Mouse (Mus musculus) thymus, postnatal 36 days (tissue): ENCODE data around the gene Disp1.

Source experiments
- DNase-seq, 2 experiments: peaks; one replicate each; pipeline ENCODE4 v3.0.0; 2022; ENCODE audit warnings: mixed read lengths in 2 of 2

The Disp1 gene

DNA sequence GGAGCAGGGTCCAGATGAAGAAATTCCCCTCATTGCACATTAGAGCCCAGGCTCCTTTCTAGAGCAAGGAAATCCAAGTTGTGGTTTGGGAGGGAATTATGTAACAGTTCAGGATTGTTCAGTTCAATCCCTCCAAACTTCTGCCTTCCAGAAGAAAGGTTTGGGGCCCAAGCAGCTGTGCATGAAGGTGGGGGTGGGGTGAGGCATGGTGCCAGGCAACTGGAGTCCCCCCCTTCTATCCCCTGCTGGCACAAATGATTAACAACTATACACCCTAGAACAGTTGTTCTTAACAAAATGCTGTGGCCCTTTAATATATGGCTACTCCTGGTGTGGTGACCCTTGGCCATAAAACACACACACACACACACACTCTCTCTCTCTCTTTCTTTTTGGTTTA, 140.2 kb downstream of the Disp1 start:
- no peak for DNase-seq

DNA sequence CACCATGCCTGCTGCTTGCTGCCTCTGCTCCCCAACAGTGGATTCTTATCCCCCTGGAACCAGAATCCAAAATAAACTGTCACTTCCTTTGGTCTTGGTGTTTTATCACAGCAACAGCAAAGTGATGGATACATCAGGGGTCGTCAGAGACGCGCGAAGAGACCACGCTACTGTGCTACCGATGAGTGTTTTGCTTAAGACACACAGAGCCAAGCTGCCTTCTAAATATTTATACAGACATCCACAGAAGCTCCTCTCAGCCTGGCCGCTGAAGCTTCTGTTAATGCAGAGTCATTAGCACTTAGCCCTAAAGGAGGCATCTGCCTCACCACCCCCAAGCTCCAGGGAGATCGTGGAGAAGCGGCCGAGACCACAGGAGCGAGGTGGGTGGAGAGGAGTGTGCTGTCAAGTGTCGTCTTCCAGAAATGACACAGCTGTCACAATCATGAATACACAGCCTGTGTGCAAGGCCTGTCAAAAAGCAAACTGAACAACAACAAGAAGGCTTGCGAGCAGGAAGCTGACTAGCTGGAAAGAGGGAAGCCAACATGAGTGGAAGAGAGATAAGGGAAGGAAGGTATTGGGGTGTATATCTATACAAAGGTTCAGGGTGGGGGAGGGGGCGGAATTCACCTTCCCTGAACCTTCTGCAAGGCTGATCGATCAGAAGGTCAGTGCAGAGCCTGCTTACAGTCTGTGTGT, 146.1 kb downstream of the Disp1 start:
- DNase-seq: no peak

DNA sequence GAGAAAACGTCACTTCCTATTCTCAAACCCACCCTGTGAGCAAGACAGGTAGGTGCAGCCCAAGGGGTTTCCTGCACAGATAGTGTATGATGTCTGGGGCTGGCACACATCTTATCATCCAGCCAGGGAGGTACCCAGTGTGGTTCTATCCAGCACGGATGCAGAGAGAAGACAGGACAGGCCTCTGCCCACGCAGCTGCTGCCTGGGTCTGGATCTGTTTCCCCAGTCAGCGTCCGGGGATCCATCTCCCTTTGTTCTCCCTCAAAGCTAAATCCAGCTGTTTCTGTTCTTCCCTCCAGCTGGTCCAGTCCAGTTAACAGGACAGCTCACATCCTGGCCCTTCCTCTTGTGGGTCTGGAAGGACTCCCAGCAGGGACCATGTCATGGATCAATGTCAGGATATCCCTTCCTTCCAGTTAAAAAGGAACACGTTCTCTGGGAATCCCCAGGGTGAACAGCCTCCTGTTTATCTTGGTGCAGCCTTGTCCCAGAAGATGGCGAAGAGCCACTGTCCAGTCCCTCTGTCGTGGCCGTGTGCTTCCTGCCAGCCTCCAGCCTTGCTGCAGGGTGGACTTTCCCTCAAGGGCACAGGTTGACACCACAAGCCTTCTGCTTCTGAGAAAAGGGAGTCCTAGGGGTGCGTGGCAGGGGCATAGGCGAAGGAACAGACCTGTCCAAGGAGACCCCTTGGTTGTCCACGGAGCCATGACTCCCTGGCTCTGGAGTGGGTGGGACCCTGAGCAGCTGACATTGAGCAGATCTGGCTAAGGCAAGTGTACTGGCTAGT, 148.9 kb downstream of the Disp1 start:
- DNase-seq: no peak

DNA sequence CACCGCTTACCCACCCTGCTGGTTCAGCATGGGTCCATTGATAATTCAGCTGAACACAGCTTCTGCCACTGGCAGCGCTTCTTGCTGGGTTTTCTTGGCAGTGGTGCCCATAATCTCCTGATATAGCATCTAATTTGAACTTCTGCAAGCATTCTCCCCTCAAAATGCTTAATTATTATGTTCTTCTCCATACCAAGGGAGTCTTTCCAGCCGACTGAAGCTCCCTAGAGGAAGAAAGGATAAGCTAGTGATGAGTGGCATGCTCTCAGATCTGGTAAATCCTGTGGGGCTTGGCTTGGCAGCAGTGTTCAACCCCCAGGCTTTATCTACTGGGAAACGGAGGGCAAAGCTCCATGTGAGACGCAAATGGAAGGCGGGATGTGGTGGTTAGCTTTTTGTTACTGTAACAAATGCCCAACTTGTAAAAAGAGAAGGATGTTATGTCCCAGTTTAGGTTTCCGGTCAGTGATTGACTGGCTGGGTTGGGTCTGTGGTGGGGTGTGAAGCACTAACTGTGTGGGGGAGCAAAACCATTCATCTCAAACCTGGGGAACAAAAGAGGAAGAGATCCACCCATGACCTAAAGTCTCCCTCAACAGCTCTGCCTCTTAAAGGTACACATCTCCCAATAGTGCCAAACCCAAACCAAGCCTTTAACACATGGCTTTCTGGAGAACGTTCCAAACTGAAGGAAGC, 151.2 kb downstream of the Disp1 start:
- no peak for DNase-seq

- DNase-seq: no peak
Observed at GRCm38 (mm10) chr1:183067807-183068206, 153.5 kb downstream of the Disp1 start.

- no peak for DNase-seq
Observed at GRCm38 (mm10) chr1:183066981-183067380, 154.3 kb downstream of the Disp1 start.

GRCm38 (mm10) chr1:183060611-183061010, 160.7 kb downstream of the Disp1 start:
- no peak for DNase-seq

DNA sequence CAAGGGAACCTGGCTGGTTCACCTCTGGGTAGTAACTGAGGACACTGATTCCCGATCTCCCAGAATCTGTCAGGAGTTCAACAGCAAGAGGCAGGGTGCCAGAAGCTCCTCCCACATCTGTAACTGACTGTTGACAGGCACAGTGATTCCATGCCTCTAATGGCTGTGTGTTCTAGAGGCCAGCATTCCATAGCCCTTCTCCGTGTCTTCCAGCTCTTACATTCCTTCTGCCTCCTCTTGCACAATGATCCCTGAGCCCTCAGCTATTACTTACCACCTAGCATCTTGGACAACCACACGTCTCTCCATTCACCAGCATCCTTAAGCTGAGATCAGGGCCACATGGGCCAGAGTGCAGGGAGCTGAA, 165.1 kb downstream of the Disp1 start:
- DNase-seq: no peak

- DNase-seq: no peak
Observed at GRCm38 (mm10) chr1:183055608-183056288, 165.6 kb downstream of the Disp1 start.

- DNase-seq: no peak
Observed at GRCm38 (mm10) chr1:183052663-183053062, 168.7 kb downstream of the Disp1 start.

GRCm38 (mm10) chr1:183049295-183049694, 172.0 kb downstream of the Disp1 start:
- DNase-seq: no peak

DNA sequence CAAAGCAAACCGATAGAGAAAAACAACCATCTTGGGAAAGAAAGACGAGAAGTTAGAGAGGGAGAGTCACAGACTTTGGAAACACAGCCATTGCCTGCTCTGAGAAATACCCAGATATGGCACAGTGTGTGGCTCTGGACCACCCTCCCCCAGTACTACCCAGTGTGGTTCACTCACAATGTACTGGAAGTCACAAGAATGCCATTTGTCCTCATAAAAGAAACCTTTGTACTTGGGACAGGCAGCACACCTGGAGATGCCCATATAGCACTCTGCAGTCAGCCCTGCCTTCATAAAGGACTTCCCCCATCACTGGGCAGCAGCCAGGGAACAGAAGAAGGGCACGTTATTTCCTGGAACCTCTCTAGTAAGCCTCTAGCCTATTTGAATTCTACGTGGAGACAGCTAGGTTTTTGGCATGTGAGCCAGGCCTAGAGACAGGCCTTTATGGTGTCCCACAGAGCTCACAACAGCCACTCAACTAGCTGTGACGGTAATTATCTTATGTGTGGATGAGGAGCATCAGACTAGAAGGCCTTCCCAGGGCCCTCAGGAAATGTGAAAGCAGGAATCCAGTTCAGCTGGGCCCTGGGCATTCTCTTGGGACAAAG, 173.3 kb downstream of the Disp1 start:
- DNase-seq: no peak

DNA sequence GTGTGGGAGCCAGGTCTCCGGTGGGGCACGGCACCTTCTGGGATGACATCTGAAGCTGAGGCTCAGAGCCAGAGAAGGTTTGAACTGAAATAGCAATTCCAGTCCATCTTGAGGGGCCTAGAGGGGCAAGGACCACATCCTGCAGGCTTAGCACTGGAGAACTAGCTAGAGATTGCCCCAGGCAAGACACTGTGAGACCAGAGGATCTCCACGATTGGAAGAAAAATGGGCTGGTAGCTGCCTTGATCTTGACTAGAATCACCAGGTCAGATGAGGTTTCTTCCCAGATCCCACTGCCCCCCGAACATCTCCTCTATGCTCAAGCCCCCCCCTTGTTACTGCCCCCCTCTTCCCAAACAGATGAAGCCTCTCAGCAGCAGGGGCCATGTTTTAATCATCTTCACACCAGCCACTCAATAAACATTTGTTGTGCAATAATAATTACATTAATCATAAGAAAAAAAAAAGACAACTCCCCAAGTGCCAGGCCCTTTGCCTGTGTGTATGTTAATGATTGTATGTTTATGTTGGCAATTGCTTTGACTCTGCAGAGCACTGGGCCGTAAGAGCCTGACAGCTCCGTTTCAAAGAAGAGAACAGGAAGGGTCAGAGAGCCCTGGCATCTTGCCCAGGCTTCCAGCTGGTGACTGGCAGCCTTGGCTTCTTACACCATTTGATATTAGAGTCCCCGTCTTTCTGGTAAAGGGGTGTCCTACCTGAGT, 174.0 kb downstream of the Disp1 start:
- no peak for DNase-seq

DNA sequence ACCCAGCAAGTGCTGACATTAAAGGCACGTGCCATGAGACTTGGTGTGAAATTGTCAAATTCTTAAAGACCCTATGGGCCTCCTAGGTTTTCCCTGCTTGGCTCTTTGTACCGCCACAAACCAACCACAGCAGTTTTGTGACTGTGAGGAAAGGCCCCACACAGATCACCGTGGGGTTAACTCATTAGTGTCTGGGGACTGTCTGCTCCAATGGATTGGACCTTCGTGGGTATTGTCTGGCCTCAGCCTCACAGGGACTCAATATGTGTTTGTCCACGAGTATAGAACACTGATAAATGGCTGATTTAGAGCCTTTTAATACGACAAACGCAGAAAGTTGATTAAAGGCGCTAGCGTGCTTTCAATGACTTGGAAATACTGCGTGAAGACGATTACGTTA, 175.2 kb downstream of the Disp1 start:
- DNase-seq: no peak

DNA sequence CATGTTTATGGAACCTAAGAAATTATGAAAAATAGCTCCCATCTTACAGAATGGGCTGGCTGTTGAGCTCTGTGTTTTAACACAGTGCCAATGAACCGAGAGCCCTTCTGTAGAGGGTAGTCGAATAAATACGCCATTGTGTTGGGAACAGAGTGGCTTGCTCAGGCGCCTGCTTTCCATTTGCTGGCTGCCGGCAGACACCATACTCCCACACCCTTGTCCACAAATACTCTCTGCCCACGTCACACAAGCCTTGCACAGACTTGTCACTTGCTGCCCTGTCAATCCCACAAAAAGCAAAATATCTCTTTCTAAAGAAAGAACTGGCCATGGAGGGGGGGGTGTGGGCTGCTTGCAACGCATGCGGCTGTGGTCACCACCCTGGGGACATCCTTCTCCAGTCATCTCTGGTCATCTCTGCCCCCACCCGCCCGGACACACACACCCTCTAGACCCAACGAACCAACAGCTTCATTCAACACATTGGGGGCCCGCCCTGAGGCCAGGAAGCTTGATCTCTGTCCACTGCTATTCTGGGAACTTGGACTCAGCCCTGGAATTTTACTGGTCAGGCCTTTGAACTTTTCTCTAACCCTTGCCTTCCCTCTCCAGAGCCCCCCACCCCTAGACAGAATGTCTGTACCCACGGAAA, 178.0 kb downstream of the Disp1 start:
- no peak for DNase-seq

GRCm38 (mm10) chr1:183041703-183042102, 179.6 kb downstream of the Disp1 start:
- DNase-seq: no peak

DNA sequence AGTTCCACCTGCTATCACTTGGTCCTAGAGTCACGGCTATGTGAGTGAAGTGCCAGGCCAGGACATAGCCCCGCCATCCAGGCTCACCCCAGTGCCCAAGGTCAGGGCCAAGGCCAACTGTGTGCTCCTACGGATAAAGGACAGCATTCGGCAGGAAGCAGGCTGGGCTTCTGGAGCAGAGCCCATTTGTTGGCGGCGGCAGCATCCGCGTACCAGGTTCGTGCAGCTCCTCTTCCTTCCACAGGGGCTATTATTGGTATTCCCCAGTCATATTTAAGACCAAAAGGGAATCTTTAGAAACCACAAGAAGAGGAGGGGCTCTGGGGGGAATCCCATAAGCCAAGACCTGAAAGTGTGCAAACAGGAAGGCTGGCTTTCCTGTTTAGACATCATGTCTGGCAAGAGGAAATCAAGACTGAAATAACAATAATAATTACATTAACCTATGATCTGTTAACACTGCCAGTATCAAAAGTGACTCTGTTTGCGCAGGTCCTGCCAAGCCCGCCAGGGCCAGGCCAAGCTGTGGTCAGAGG, 180.4 kb downstream of the Disp1 start:
- DNase-seq: no peak

DNA sequence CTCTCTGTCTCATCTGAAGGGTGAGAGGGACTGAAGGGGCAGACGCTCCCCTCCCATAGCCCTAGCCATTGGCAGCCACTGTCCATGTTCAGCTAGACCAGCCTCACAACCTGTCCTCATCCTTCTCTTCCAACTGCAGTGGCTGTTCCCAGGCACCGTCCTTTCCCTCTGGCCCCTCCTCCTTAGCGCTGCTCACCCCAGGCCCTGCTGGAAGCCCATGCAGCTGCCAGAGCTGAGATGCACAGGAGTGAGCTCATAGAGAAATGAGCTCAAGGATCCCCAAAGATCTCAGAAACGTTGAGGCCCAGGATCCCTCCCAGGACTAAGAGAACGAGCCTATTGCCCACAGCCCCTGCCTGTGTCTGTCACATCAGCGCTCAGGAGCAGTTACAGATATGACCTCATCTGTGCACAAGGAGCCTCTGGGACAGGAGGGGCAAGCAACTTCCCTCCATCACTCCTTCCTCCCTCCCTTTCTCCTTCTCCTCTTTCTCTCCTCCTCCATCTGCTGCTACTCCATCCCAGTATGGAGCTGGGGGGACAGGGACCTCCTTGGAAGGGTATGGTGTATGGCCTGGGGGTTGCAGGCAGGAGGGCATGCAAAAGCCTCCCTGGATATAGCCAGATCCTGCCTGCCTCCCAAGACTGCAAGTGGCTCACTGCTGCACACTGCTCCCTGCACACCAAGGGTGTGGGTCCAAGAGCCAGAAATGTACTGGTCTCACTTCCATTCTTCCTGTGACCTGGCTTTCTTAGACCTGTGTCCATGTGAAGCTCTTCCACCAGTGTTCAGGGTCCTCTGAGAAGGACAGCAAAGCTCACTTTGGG, 181.2 kb downstream of the Disp1 start:
- DNase-seq: no peak

- DNase-seq: no peak
Observed at GRCm38 (mm10) chr1:183039404-183039803, 181.9 kb downstream of the Disp1 start.
